Mouse (Mus musculus) small intestine, adult 2 months (tissue): ENCODE data around the gene Rd3.
A peak's percentile ranks its signal among the peaks of the same experiment; 100 is the strongest.

Experiments
- CTCF ChIP-seq: fragments of 200-500 bp; IDR thresholded peaks from 2 replicates; pipeline ENCODE4 v1.5.1; 2012; ENCODE audit warnings: low read depth, mild to moderate bottlenecking, control low read depth, inconsistent platforms, low read length, moderate library complexity, mixed read lengths; ENCODE audit not compliant: insufficient replicate concordance, insufficient read length; ENCODE audit errors: extremely low read depth
- POLR2A ChIP-seq: fragments of 200-500 bp; IDR thresholded peaks from 2 replicates; pipeline ENCODE4 v1.6.1; 2012; ENCODE audit warnings: low read depth, mild to moderate bottlenecking, control low read depth, inconsistent platforms, low read length, moderate library complexity

GRCm38 (mm10) chr1:191995488-191995887, 18.3 kb downstream of the Rd3 start:
- TF ChIP-seq CTCF (peak; percentile 66; the same call in 1 of the 2 replicates), POLR2A (no peak)
